Mouse (Mus musculus) adrenal gland, postnatal 25 days (tissue): ENCODE results near the gene Pmp22. TPM values are rescaled to one million over a fixed set of nuclear protein-coding genes. Genes with fewer than 3 reads are reported as not detected.
A peak's percentile ranks its signal among the peaks of the same experiment; 100 is the strongest.

Source experiments
- DNase-seq: peaks from one replicate; pipeline ENCODE4 v3.0.0; 2021; ENCODE audit warnings: mixed read lengths
- total RNA-seq: library from RNA; stranded (reverse); gene quantifications from 2 replicates; pipeline ENCODE4 v1.2.3, GENCODE M21; 2021

Pmp22 gene
- total RNA-seq, 1 experiment from 2014 or later = 161 TPM

DNA sequence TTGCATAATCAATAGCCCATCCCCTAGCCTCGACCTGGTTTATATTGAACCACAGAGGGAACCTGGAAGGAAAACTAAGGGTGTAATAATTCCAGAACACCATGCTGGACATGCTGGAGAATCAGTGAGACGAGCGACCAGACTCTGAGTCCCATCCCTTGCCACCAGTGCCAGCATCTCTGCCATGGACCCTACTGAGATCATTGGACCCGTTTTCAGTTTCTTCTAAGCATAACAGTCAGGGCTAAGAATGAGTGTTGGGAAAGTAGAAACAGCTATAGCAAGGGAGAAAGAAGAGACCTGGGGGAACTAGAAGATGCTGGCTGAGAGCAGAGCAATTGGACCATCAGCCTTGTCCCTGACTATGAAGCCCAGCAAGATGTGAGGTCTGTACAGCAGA lies 1.3 kb upstream of the Pmp22 start:
- no peak for DNase-seq

DNA sequence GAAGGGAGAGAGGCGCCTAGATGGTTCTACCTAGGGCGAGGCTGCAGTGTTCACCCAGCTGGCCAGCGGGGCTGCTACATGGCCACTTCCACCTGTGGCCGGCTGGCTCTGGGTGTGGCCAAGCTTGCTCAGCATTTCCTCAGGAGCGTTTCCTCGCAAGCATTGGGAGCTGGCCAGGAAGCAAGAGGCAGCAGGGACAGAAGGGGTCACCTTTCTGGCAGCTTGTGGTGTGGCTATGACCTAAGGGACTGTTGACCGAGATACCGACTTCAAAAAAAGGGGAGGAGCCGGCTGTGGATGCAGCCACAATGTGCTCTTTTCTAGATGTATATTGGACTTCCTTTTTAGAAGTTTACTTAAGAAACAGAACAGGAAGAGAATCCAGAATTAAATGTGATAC lies 593 bp downstream of the Pmp22 start:
- DNase-seq = no peak

DNA sequence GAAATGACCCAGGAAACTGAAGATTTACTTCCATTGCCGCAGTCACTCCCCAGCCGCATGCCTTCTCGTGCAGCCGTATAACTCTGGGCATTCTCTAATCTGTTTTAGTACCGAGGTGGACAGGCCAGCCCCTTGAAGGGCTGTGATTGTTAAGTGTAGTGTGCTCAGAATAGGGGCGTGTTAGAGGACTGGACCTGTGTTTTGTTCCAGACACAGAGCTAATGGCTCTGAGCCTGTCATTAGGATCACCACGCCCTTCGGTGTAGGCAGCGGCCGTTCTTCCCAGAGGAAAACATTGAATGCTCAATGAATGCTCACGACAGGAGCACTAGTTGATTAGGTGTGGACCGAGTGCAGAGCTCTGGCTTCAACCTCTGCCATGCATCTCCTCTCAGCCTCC lies 1.1 kb downstream of the Pmp22 start:
- no peak for DNase-seq

DNA sequence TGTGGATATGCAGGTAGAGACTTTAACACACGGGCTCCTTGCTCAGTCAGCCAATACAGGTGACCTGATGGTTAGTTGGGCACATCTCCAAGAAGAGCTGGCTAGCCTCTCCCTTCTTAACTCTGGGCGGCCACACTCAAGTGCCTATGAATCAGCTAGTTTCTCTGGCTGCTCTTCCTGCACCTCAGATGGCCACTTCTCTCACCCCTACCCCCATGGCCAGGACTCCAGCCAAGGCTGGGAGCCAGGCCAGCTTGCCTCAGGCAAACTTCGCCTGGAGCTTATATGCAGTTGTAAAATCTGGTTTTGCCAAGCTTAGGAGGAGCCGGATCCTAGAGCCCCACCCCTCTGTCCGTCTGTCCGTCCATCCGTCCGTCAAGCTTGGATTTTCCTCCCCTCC lies 1.7 kb downstream of the Pmp22 start:
- peak; percentile 76 for DNase-seq

DNA sequence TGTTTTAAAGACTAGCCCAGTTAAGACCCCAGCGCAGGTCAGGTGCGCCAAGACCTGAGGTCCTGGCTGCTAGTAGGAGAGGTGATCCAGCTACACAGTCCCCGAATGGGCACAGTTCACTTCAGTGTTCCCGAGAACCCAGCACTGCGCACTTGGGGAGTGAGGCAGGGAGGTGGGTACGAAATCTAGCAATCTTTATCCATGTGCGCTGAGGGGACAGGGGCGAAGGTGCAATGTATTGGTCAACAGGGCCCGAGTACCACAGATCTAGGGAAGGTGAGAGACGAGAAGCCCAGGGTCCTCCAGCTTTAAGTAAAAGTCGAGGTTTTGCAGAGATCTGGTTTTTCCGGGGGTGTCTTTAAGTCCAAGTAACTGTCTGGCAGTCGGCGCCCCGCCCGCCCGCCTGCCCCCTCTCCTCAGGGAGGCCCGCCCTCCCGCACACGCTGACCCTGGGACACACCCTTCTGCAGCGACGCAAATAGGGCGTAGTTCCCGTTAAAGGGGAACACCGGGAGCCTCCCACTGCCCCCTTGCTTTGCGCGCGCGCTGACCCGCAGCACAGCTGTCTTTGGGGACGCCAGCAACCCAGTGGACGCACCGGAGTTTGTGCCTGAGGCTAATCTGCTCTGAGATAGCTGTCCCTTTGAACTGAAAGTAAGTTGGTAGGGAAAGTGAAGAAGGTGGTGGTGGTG lies 2.4 kb downstream of the Pmp22 start:
- peak; percentile 74 for DNase-seq

DNA sequence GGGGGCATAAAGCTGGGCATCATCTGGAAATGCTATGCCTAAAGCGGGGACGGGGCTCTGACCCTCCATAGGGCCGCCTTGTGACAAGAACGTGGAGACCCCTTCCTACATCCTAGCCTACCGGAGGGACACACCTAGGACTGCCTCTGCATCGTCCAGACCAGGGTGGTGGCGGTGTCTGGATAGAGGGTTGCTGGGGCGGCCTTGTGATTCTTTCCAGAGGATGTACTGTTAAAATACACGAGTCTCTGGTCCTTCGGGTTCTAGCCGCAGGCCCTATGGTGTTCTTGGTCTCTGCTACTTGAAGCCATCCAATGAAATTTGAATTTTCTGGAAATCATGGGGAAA lies 2.9 kb downstream of the Pmp22 start:
- DNase-seq = no peak

DNA sequence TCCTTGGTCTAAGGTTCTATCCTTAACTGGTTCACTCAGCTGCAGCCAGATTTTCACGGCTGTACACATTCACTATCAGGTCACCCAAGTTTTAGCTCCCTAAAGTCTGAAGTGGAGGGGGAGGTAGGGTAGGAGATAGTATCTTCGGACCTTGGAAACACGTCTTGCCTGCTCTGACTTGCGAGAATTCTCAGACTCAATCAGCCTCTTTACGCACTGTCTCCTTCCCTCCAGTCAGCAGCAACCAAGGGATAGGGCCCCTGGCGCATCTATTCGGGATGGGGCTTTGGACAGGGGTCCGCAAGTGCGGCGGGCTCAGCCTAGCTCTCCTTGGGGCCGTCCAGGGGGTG lies 3.3 kb downstream of the Pmp22 start:
- DNase-seq = no peak

DNA sequence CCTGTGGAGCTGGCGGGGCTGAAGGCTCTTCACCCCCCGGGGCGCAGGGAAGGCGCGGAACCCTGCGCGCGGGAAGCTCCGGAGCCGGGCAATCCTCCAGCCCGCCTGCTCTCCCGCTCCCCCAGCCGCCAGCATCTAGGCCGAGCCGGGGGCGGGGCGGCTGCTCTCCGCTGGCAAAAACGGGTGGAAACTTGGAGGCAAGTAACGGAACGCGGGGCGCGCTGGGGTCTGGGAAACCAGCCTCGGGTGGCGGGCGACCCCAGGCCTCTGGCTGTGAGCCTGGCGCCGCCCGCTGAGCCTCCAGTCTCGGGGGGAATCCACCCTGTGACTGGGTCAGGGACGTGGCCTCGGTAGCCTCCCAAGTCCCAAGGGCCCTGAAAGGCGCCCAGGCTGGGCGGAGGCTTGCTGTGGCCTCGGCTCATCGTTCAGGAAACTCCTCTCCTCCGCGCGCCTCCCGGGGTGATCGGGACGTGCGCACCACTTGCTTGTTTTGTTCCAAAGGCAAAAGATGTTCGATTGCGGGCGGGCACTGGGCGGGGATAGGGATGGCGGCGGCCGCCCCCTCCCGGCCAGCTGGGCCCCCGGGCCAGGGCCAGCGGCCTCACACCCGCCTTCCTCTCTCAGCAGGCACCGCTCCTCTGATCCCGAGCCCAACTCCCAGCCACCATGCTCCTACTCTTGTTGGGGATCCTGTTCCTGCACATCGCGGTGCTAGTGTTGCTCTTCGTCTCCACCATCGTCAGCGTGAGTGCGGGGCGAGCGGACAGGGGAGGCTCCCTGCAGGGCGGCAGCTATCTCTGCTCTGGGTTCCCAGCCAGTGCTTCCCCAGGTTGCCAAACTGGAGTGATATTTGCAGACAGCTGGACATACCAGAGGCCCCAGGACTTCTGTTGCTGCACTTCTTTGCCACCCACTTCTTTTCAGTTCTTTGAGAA lies 4.0 kb downstream of the Pmp22 start:
- peak; percentile 83 for DNase-seq

DNA sequence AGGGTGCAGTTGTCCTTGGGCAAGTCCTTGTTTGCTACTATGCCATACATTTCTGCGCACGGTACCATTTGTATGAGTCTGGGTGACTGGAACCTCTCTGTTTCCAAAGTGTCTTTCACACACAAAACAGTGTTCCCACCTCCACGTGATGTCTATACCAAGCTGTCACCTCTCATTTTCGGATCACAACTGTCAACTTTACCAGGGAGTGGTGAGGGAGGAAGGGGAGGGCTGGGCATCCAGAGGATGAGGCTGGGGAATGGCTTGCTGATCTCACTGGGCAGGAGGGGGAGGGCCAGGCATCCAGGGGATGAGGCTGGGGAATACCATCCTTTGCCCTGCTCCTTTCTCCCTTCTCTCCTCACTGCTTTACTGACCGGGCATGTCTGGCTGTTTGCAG lies 5.2 kb downstream of the Pmp22 start:
- DNase-seq = no peak

DNA sequence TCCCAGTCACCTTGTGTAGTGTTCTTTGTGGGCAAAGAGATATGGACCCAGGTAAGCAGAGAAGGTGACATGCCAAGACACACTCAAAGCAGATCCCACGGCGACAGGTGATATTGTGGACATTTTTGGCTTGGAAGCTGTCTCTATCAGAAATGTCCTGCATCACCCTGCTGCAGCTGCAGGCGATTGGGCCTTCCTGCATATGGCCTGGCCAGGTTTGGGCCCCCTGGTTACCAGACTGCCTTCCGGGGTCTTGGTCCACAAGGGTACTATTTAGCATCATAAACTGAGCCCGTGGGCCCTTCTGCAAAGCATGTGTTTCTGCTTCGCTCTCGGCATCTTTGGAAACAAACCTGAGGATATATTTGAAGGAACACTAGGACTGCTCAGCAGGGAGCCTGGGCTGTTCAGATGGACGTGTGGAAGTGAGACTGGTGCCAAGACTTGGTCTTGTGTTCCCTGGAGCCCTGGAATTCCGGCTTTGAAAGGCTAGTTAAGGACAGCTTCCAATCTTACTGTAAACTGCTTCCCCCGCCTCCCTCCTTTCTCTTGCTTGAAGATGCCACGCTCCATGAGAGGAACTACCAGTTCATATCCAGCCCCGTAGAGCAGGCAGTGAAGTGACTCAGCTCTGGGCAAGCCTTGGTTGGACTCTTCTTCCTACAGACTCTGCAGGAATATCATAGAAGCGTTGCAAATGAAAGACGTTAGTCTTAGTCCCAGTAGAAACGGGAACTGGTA lies 6.1 kb downstream of the Pmp22 start:
- DNase-seq = no peak

DNA sequence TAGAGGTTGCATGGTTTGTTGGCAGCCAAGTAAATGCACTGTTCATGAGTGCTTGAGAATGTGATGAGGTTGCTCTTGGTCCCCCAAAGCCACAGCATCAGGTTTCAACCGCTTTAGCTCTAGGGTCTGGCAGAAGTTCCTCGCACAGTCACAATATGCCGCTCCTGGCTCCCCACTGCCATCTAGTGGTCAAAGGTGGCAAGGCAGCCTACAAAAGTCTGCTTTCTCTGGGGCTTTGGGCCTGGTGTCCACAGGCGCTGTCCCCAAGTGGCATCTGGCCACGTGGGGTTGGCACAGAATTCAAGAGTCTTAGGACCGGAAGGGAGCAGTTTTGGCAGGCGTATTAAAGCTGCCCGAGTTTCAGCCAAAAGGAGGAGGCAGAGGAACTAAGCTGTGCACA lies 6.8 kb downstream of the Pmp22 start:
- peak; percentile 93 for DNase-seq

DNA sequence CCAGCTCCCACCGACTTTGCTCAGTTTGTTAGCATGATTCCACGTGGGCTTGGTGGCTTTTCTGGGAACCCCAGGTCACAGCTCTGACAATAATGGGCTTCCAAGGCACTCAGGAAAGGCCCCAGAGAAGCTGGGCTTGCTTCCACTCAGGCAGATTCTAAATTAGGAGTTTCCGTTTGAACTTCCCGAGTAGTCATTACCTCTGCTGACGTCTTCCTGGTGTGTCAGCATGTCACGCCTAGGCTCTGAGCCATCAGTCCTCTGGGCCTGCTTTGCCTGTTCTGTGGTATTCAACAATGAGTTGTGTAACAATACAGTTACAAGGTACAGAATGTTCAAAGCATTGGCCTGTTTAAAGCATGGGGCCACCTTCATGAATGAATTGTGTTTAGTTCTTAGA lies 7.4 kb downstream of the Pmp22 start:
- DNase-seq = peak; percentile 64

DNA sequence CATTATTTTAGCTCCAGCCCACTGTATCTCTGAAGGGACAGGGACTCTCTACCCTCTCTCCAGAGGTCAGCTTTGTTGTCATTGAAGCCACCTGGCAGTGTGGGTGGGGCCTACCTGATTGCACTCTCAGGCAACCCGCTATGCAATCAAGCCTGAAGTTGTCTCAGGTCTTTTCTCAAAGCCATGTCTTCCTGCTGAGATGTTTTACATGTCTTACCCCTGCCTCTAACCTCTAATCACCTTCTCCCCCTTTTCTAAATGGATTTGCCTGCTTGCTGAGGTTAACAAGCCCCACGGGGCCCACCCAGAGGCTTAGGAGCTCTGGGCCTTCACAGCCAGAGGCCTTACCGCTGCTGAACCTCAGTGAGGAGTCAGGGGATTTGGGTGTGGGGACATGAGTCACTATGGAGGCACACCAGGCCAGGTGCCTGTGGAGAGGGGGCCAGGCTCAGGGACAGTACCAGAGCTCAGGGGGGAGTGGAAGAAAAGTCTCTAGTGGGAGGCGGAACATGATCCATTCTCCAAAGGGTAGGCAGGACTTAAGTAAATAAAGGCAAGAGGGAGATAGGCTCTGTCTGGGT lies 8.1 kb downstream of the Pmp22 start:
- DNase-seq = no peak

DNA sequence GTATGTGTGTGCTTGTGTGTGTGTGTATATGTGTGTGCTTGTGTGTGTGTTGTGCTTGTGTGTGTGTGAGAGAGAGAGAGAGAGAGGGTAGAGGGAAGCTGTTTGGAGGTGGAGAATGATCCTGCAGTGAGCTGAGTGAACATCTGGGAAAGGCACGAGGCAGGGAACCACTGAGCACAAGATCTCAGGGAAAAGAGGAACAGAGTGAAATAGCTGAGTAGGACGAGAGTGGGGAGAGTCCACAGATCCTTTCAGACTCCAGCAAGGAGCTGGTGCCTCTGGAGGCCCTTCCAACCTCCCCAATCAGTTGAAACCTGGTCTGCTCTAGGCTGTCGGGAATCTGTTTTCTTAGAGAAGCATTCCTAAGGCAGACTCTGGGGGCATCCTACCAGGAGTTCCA lies 10.0 kb downstream of the Pmp22 start:
- DNase-seq = no peak

DNA sequence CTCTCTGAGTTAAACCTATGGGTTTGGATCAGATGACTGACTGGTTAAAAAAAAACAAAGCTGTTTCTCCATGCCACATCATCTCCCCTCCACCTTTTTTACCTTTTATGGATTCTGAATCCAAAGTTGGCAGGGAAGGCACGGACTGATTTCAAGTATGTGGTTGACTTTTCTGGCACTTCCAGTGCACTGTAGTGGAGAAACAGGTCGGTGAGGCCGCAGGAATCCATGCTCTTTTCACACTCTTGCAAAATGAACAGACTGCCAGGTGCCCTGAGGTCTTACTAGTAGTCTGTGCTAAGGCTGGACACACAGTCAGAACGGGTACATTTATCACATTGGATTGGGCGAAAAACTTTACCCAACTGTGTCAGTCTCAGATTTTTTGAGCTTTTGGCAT lies 13.5 kb downstream of the Pmp22 start:
- no peak for DNase-seq

DNA sequence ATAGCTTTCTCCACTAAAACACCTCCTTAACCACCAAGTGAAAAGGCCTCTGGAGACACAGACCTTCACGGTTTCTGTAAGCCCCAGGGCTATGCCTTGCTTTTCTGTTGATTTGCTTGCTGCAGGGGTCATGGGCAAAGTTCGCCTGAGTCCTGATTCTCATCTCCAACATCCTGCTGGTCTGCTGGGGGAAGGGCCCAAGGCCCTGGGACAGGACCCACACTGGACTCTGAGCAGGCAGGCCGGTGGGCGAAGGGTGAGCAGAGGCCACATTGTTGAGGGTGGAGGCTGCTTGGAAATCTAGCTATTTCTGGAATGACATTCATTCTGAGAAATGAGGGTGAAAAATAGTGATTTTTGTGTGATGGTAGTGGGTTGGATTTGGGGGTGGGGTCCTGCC lies 14.0 kb downstream of the Pmp22 start:
- DNase-seq = no peak

DNA sequence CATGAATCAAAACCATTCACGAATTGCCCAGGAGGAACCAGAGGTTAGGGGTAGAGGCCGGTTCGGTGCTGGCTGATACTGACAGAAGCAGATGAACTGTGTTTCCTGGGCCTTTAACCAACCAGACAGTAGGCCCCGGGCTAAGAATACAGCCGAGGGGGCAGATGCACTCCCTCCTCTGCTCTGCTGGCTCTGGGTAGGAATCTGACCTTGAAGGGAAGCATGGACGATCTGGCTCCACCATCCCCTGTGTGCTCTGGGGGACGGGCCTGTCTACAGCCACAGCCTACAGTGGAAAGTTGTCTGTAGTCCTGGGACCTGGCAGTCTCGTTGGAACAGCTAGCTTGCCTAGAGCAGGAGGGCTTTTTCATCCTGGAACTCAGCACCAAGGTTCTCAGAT lies 14.7 kb downstream of the Pmp22 start:
- DNase-seq = peak; percentile 33

DNA sequence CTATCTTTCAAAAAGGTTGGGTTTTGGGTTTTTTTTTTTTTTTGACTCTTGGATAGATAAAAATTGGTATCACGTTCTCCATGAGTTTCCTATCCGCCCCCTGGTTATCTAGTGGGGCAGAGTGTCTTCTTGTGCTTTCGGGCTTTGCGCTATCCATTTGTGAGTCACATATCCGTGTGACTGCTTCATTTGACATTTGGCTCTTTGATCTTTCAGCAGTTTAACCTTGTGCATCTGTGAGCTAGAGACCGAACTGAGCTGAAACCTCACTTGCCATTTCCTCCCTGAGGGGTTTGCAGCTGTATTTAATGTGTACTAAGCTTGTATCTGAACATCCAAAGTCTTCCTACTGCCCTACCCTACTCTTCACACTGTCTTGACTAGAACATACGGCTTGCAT lies 17.8 kb downstream of the Pmp22 start:
- no peak for DNase-seq

DNA sequence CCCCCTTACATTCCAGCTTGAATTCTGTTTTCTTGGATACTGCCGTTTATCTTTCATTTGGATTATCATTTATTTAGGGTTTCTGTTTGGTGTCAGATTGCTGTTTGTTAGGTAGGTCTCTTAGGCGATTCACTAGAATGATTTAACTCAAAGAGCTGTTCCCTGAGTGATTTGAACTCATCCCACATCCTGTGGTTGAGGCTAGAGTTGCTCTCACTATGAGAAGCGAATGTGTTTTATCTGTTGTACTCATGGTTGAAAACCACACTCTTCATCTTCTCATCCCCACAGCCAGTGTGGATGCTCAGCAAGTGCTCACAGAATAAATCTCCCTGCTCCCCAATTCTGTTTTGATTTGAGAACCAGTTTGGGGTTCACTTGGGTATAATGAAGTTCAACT lies 19.5 kb downstream of the Pmp22 start:
- DNase-seq = no peak

DNA sequence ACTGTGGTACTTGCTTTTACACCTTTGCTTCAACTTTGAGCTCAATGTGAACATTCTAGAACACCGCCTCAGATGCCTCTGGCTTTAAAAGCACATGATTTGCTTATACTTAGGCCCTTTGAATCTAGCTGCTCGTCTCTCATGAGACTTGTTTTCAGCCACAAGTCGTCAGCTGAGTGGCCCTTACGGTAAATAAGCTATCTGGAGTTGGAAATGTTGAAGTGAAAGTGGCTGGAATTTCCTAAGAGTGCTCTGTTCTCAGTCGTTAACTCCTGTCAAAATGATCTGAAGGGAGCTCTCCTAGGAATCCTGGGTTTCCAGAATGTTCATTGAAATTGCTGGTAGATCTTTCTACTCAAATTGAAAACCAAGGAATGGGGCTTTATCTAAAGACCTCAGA lies 23.1 kb downstream of the Pmp22 start:
- no peak for DNase-seq

DNA sequence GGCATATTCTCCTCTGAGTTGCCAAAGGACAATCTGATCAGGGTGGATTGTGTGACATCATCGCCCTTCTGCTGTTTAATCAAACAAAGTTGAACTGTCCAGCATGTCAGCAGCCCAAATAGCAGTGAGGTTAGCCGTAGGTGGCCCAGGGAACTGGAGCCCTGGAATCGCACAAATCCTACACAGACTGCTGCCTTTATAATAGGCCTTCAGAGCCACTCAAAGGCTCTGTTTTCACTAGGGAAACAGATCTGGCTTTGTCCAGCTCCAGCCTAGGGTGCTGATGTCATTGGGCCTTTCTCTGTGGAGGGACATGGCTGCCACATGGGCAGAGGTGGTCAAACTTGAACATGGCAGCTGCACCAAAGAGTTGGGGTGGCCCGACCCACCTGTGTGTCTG lies 28.3 kb downstream of the Pmp22 start:
- no peak for DNase-seq

DNA sequence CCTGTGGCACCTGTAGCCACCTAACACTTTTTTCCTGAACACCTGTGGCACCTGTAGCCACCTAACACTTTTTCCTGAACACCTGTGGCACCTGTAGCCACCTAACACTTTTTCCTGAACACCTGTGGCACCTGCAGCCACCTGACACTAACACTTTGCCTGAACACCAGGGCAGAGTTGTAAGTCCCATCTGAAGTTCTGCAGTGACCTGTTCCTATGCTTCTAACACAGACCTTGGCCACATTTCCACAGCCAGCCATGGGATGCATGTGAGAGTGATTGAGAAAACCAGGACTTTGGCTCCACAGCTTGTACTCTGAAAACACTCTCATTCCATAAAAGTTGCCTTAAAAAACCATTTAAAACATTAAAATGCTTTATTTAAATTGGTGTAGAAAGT lies 32.1 kb downstream of the Pmp22 start:
- no peak for DNase-seq

DNA sequence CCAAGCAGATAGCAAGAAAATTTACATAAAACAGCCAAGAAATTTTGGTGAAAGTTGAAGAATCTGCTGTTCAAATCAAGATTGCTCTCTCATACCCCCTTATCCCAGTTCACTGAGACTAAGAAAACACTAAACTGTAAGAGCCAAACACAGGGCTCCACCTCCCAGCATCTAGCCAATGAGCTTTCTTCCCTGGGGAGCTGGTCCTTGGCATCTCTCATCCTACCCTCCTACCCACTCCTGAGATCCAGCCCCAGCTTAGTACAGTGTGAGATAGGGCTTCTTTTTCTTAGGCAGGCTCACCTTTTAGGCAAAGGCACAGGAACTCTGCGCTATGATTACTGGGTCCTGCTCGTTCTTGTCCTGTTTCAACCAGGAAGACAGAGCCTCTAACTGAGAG lies 34.0 kb downstream of the Pmp22 start:
- peak; percentile 34 for DNase-seq
